Mouse (Mus musculus) liver, embryonic 14.5 days (tissue): ENCODE data around the gene Mindy4.

ENCODE experiments used
- CTCF ChIP-seq: IDR thresholded peaks from 2 replicates; pipeline ENCODE4 v1.5.1; 2016; ENCODE audit warnings: antibody characterized with exemption, low read depth, control low read depth
- EP300 ChIP-seq: IDR thresholded peaks from 2 replicates; pipeline ENCODE4 v1.6.1; 2016; ENCODE audit warnings: antibody characterized with exemption, low read depth

DNA sequence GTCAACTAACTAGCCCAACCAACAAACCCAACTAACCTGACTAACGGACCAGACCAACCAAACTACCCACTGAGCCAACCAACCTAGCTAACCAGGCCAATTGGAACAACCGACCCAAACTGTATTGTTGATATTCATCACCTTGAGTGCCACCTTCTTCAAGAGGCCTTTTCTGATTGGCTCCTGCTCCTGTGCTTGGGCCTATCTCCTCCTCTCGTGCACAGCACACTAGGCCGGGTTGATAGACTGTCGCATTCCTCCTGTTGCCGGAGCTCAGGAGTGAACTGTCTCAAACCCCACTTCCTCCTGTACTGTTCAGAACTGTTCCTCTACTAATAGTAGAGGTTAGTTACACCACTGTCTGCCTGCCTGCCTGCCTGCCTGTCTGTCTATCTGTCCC, 31.5 kb downstream of the Mindy4 start:
- TF ChIP-seq CTCF (no peak), EP300 (no peak)
